Mouse (Mus musculus): ENCODE measurements around the gene Rnf222. TPM values are rescaled to one million over a fixed set of nuclear protein-coding genes. Genes with fewer than 3 reads are reported as not detected.

Rnf222 gene
- polyA plus RNA-seq, 2 experiments, result 0.08 TPM; not detected in 1

GRCm38 (mm10) chr11:68852932-68853409 lies 35.4 kb upstream of the Rnf222 start:
- H3K4me1 ChIP-seq (replicated peaks; ENCODE audit: control insufficient read depth in 2 of 2, insufficient read depth in 2 of 2, low read length in 1 of 2), result peaks cover 25 to 35% of the 10 kb centered on the region in 2 experiments

GRCm38 (mm10) chr11:68853611-68854401 lies 34.5 kb upstream of the Rnf222 start:
- H3K4me1 ChIP-seq (replicated peaks; ENCODE audit: control insufficient read depth in 2 of 2, insufficient read depth in 2 of 2, low read length in 1 of 2), result peaks cover 25 to 35% of the 10 kb centered on the region in 2 experiments
- peak overlapping the region; percentile 84 for H3K4me2 ChIP-seq (ENCODE audit: low read depth)
- peaks cover under 1% of the 10 kb centered on the region; the same call in 1 of the 2 replicates for H3K36me3 ChIP-seq (replicated peaks; ENCODE audit: control insufficient read depth, insufficient read depth, low read depth)
- peak overlapping the region; percentile 74 for H3K9ac ChIP-seq (replicated peaks)
- no peaks in the 10 kb centered on the region for H3K9me3 ChIP-seq (ENCODE audit: control insufficient read depth, low read length)
- WGBS (ENCODE audit: insufficient replicate concordance), result 16% methylated on average over 14 of the region's 14 CpGs
- no peaks in the 10 kb centered on the region for H3K27me3 ChIP-seq (ENCODE audit: control insufficient read depth, insufficient read depth, low read length)
- H3K27ac ChIP-seq, result peak overlapping the region; percentile 74
- TF ChIP-seq CTCF (IDR thresholded peaks at IDR 0.05; ENCODE audit: low read depth) (peak; percentile 50), EP300 (IDR thresholded peaks at IDR 0.05; ENCODE audit: low read depth) (no peak)
- H3K4me3 ChIP-seq (ENCODE audit: insufficient read depth in 1 of 2, low read depth in 2 of 2, low read length in 2 of 2), result peak overlapping the region; percentile 60 to 90
- ATAC-seq (ENCODE audit: insufficient read depth) (peak; percentile 7), DNase-seq (ENCODE audit: low read depth in 3 of 3, low spot score in 3 of 3) (peak; percentile 61 to 78 (median 67))

More at GRCm38 (mm10) chr11:68852932-68853409, 35.4 kb upstream of the Rnf222 start:
- WGBS (ENCODE audit: insufficient replicate concordance), result under 1% methylated on average over 42 of the region's 42 CpGs
- H3K27me3 ChIP-seq (ENCODE audit: control insufficient read depth, insufficient read depth, low read length), result no peaks in the 10 kb centered on the region
- H3K9ac ChIP-seq (replicated peaks), result peak overlapping the region; percentile 97
- peak overlapping the region; percentile 96 for H3K27ac ChIP-seq
- H3K36me3 ChIP-seq (replicated peaks; ENCODE audit: control insufficient read depth, insufficient read depth, low read depth), result peaks cover 2% of the 10 kb centered on the region; the same call in 1 of the 2 replicates
- DNase-seq (ENCODE audit: low read depth in 3 of 3, low spot score in 3 of 3) (peak; percentile 97 to 99 (median 98)), ATAC-seq (ENCODE audit: insufficient read depth) (peak; percentile 98)
- peak overlapping the region; percentile 72 to 90 for H3K4me3 ChIP-seq (ENCODE audit: insufficient read depth in 1 of 2, low read depth in 2 of 2, low read length in 2 of 2)
- H3K9me3 ChIP-seq (ENCODE audit: control insufficient read depth, low read length), result no peaks in the 10 kb centered on the region
- peak overlapping the region; percentile 84 for H3K4me2 ChIP-seq (ENCODE audit: low read depth)
- TF ChIP-seq CTCF (IDR thresholded peaks at IDR 0.05; ENCODE audit: low read depth), result peak; percentile 31
- TF ChIP-seq EP300 (IDR thresholded peaks at IDR 0.05; ENCODE audit: low read depth), result no peak

GRCm38 (mm10) chr11:68854621-68855020 lies 33.7 kb upstream of the Rnf222 start:
- H3K9me3 ChIP-seq (ENCODE audit: control insufficient read depth, low read length), result no peaks in the 10 kb centered on the region
- peaks cover 25 to 35% of the 10 kb centered on the region in 2 experiments for H3K4me1 ChIP-seq (replicated peaks; ENCODE audit: control insufficient read depth in 2 of 2, insufficient read depth in 2 of 2, low read length in 1 of 2)
- H3K36me3 ChIP-seq (replicated peaks; ENCODE audit: control insufficient read depth, insufficient read depth, low read depth), result no peaks in the 10 kb centered on the region
- peak overlapping the region; percentile 74 for H3K27ac ChIP-seq
- WGBS (ENCODE audit: insufficient replicate concordance), result 67% methylated on average over 3 of the region's 3 CpGs
- H3K27me3 ChIP-seq (ENCODE audit: control insufficient read depth, insufficient read depth, low read length), result no peaks in the 10 kb centered on the region
- TF ChIP-seq CTCF (IDR thresholded peaks at IDR 0.05; ENCODE audit: low read depth) (no peak), EP300 (IDR thresholded peaks at IDR 0.05; ENCODE audit: low read depth) (no peak)
- no peak for DNase-seq (ENCODE audit: low read depth in 3 of 3, low spot score in 3 of 3)
- ATAC-seq (ENCODE audit: insufficient read depth), result no peak
- H3K4me2 ChIP-seq (ENCODE audit: low read depth), result peak overlapping the region; percentile 84; the same call in 1 of the 2 replicates
- no peak overlapping the region; the same call in 1 of the 2 replicates for H3K9ac ChIP-seq (replicated peaks)
- H3K4me3 ChIP-seq (ENCODE audit: insufficient read depth in 1 of 2, low read depth in 2 of 2, low read length in 2 of 2), result no peak overlapping the region

- Histone ChIP-seq H3K36me3 (replicated peaks; ENCODE audit: control insufficient read depth, insufficient read depth, low read depth) (no peaks in the 10 kb centered on the region), H3K27me3 (ENCODE audit: control insufficient read depth, insufficient read depth, low read length) (no peaks in the 10 kb centered on the region), H3K9me3 (ENCODE audit: control insufficient read depth, low read length) (no peaks in the 10 kb centered on the region), H3K27ac (no peak overlapping the region), H3K9ac (replicated peaks) (no peak overlapping the region), H3K4me2 (ENCODE audit: low read depth) (no peak overlapping the region), H3K4me3 (ENCODE audit: insufficient read depth in 1 of 2, low read depth in 2 of 2, low read length in 2 of 2) (no peak overlapping the region), H3K4me1 (replicated peaks; ENCODE audit: control insufficient read depth in 2 of 2, insufficient read depth in 2 of 2, low read length in 1 of 2) (peaks cover 16 to 30% of the 10 kb centered on the region in 2 experiments)
- DNase-seq (ENCODE audit: low read depth in 3 of 3, low spot score in 3 of 3) (no peak), ATAC-seq (ENCODE audit: insufficient read depth) (no peak)
- no peak for TF ChIP-seq CTCF (IDR thresholded peaks at IDR 0.05; ENCODE audit: low read depth)
- TF ChIP-seq EP300 (IDR thresholded peaks at IDR 0.05; ENCODE audit: low read depth), result no peak
- WGBS (ENCODE audit: insufficient replicate concordance), result 79% methylated on average over 3 of the region's 3 CpGs
Observed at GRCm38 (mm10) chr11:68857329-68857728, 31.0 kb upstream of the Rnf222 start.

GRCm38 (mm10) chr11:68859943-68860593 lies 28.3 kb upstream of the Rnf222 start:
- Histone ChIP-seq H3K27me3 (ENCODE audit: control insufficient read depth, insufficient read depth, low read length) (no peaks in the 10 kb centered on the region), H3K9me3 (ENCODE audit: control insufficient read depth, low read length) (no peaks in the 10 kb centered on the region)
- WGBS (ENCODE audit: insufficient replicate concordance), result 70% methylated on average over 8 of the region's 8 CpGs

More at GRCm38 (mm10) chr11:68859943-68860593, 28.3 kb upstream of the Rnf222 start:
- no peak overlapping the region for H3K27ac ChIP-seq
- H3K4me3 ChIP-seq (ENCODE audit: insufficient read depth in 1 of 2, low read depth in 2 of 2, low read length in 2 of 2), result no peak overlapping the region
- peaks cover 4 to 18% of the 10 kb centered on the region in 2 experiments for H3K4me1 ChIP-seq (replicated peaks; ENCODE audit: control insufficient read depth in 2 of 2, insufficient read depth in 2 of 2, low read length in 1 of 2)
- H3K9ac ChIP-seq (replicated peaks), result no peak overlapping the region
- TF ChIP-seq CTCF (IDR thresholded peaks at IDR 0.05; ENCODE audit: low read depth) (no peak), EP300 (IDR thresholded peaks at IDR 0.05; ENCODE audit: low read depth) (no peak)
- DNase-seq (ENCODE audit: low read depth in 3 of 3, low spot score in 3 of 3), result no peak
- no peaks in the 10 kb centered on the region for H3K36me3 ChIP-seq (replicated peaks; ENCODE audit: control insufficient read depth, insufficient read depth, low read depth)
- H3K4me2 ChIP-seq (ENCODE audit: low read depth), result no peak overlapping the region
- ATAC-seq (ENCODE audit: insufficient read depth), result no peak
